Mouse (Mus musculus) ES-E14 (cell line): Measurements from ENCODE around the gene Zfp362. TPM values are rescaled to one million over a fixed set of nuclear protein-coding genes. Genes with fewer than 3 reads are reported as not detected.

Experiments used
- DNase-seq: peaks from one replicate; pipeline ENCODE4 v3.0.0-alpha.2; 2013; ENCODE audit warnings: low read depth, low spot score
- H3K27ac ChIP-seq: 2 replicates; pipeline ENCODE4 v1.5.1; 2012; ENCODE audit warnings: low read depth, mild to moderate bottlenecking, low read length, moderate library complexity, mixed read lengths; ENCODE audit not compliant: poor library complexity, insufficient read depth, severe bottlenecking
- H3K36me3 ChIP-seq: 2 replicates; pipeline ENCODE4 v1.6.1; 2012; ENCODE audit warnings: mild to moderate bottlenecking, low read length, moderate library complexity, mixed read lengths; ENCODE audit not compliant: control insufficient read depth, poor library complexity, insufficient read depth, severe bottlenecking
- H3K4me1 ChIP-seq, 2 experiments: fragments of 150-350 bp in 1 of 2; sonication (generic) in 1 of 2; 2 replicates each; pipeline ENCODE4 v1.6.1; 2012; ENCODE audit warnings: low read length in 2 of 2, mild to moderate bottlenecking in 1 of 2, mixed read lengths in 1 of 2; ENCODE audit not compliant: control insufficient read depth in 2 of 2, insufficient read depth in 2 of 2, poor library complexity in 1 of 2
- H3K4me3 ChIP-seq, 2 experiments: fragments of 150-350 bp in 1 of 2; sonication (generic) in 1 of 2; 2 replicates each; pipeline ENCODE4 v1.5.1; 2012; ENCODE audit warnings: low read length in 2 of 2, low read depth in 1 of 2, mild to moderate bottlenecking in 1 of 2, mixed read lengths in 1 of 2; ENCODE audit not compliant: insufficient read depth in 1 of 2, poor library complexity in 1 of 2, severe bottlenecking in 1 of 2
- H3K9ac ChIP-seq: 2 replicates; pipeline ENCODE4 v1.6.1; 2012; ENCODE audit warnings: low read depth, mild to moderate bottlenecking, low read length, mixed read lengths; ENCODE audit not compliant: poor library complexity, insufficient read depth, severe bottlenecking
- H3K9me3 ChIP-seq: fragments of 150-350 bp; sonication (generic); 2 replicates; pipeline ENCODE4 v1.6.1; 2012; ENCODE audit warnings: low read depth, mild to moderate bottlenecking, low read length; ENCODE audit not compliant: control insufficient read depth, insufficient read depth
- CHD2 ChIP-seq: IDR thresholded peaks from 2 replicates; pipeline ENCODE4 v1.6.1; 2014; ENCODE audit warnings: mild to moderate bottlenecking, low read depth, low read length, inconsistent platforms
- HCFC1 ChIP-seq: IDR thresholded peaks from 2 replicates; pipeline ENCODE4 v1.6.1; 2012; ENCODE audit warnings: low read length, inconsistent platforms, borderline replicate concordance; ENCODE audit not compliant: insufficient read depth
- MAFK ChIP-seq: IDR thresholded peaks from 2 replicates; pipeline ENCODE4 v1.6.1; 2014; ENCODE audit warnings: mild to moderate bottlenecking, low read depth, low read length, inconsistent platforms; ENCODE audit not compliant: insufficient read depth
- ZC3H11A ChIP-seq: IDR thresholded peaks from 2 replicates; pipeline ENCODE4 v1.6.1; 2012; ENCODE audit warnings: low read depth, mild to moderate bottlenecking, inconsistent platforms, low read length, borderline replicate concordance
- ZNF384 ChIP-seq: IDR thresholded peaks from 2 replicates; pipeline ENCODE4 v1.6.1; 2012; ENCODE audit warnings: low read depth, low read length, inconsistent platforms
- in situ Hi-C, 2 experiments: fragments of 600-800 bp; cut with MboI; formaldehyde crosslinking; loops; one replicate each; pipeline ENCODE4 v1.15.1; 2025; ENCODE audit warnings: low sequenced_read_pairs in 2 of 2, inconsistent platforms in 1 of 2; ENCODE audit not compliant: unreplicated experiment in 2 of 2
- total RNA-seq: library from RNA; depleted of rRNA; stranded (reverse); fragments of 300-350 nt; gene quantifications from 2 replicates; pipeline ENCODE4 v1.2.3, GENCODE M21; 2012; rRNA removed

Zfp362 gene
- total RNA-seq: 1.5 and 1.9 TPM in 2 replicates

DNA sequence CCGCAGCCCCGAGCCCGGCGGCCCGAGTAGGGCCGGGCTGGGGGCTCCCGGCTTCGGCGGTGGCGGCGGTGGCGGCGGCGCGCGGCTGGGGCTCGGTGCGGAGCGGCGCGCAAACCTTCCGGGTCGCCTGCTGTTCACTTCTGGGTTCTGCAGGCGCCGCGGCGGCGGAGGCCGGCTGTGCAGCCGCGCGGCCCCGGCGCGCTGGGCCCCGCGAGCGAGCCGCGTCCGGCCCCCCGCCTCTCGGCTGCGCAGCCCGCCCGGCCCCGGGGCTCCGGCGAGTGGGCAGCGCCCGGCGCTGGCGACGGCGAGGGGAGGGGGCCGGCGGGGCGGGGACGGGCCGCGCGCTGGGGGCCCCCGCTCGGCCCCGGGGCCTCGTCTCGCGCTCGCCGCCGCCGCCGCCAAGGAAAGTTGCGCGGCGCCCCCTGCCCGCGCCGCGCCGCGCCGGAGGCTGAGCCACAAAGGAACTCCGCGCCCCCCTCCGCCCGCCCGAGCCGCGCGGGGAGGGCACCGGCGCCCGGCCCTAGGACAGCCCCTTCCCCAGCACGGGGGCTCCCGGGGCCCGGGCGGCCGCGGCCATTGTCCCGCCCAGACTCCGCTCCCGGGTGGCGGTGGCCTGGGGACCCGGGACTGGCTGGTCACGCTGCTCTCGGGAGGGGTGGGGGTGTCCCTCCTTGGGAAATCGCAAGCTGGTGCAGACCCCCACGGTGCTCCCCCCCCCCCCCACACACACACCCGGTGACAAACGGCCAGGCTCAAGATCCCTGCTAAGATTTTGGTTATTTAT lies at the start of gene Zfp362:
TSS of gene Zfp362 (minus strand) at position 3 of the 784 bp plus-strand sequence.
- Histone ChIP-seq H3K27ac (no peak within 1 kb of the TSS), H3K36me3 (no peaks in the 10 kb centered on the region), H3K4me1 (peaks cover 0 to 2% of the 10 kb centered on the region in 2 experiments; a peak in 1 of 4 replicates), H3K9me3 (no peaks in the 10 kb centered on the region), H3K9ac (peak within 1 kb of the TSS; percentile 79), H3K4me3 (peak within 1 kb of the TSS; percentile 73 to 87)
- no peak for TF ChIP-seq ZC3H11A
- no peak for TF ChIP-seq ZNF384
- no peak for TF ChIP-seq HCFC1
- TF ChIP-seq MAFK: no peak
- no peak for TF ChIP-seq CHD2
- in situ Hi-C loops: no loop called here
- DNase-seq: no peak

DNA sequence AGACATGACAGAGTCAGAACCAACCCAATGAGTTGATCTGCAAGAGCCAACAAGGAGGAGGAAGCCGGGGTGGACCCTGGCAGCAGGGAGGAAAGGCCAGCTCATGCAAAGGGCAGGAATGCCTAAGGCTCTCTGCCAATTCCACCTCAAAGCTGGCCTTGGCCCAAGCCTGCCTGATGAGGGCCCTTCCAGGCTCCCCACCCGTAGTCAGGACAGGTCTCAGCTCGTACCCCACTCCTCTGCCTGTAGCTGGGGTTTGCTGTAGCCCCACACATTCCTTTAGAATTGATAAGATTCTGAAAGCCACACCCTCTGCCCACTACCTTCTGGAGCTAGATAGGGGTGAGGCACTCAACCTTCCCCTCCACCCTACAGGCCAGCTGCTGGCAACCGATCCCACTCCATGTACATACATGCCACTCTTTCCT lies 49.8 kb upstream of the Zfp362 start:
- no peak overlapping the region; the same call in 1 of the 2 replicates for H3K27ac ChIP-seq
- in situ Hi-C loops: no loop called here
- H3K4me3 ChIP-seq: no peak overlapping the region
- DNase-seq: no peak
- H3K36me3 ChIP-seq: no peaks in the 10 kb centered on the region
- peaks cover 0 to 5% of the 10 kb centered on the region in 2 experiments; a peak in 1 of 4 replicates for H3K4me1 ChIP-seq
- H3K9me3 ChIP-seq: no peaks in the 10 kb centered on the region
- no peak for TF ChIP-seq ZC3H11A
- no peak for TF ChIP-seq CHD2
- no peak for TF ChIP-seq HCFC1
- no peak for TF ChIP-seq MAFK
- TF ChIP-seq ZNF384: no peak
- H3K9ac ChIP-seq: no peak overlapping the region

DNA sequence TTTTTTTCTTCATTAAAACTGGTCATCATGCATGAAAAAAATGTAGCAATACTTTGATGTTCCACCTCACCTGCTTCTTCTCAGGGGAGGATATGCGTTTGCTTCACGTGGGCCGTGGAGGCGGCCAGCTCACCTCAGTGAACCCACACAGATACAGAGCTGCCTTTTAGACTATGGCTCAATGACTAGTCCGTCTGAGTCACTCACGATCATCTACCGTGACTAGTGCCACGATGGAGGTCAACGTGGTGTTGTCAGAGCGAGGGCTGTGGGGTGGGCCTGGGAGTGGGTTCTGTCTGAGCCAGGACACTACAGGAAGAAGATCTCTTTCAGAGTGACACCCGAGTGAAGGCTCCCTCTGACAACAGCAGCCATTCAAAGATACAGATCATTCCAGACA lies 47.3 kb upstream of the Zfp362 start:
- in situ Hi-C loops: no loop called here
- H3K9ac ChIP-seq: no peak overlapping the region
- no peak overlapping the region for H3K27ac ChIP-seq
- no peaks in the 10 kb centered on the region for H3K9me3 ChIP-seq
- no peak overlapping the region for H3K4me3 ChIP-seq
- no peaks in the 10 kb centered on the region for H3K36me3 ChIP-seq
- TF ChIP-seq MAFK (no peak), CHD2 (no peak), ZC3H11A (no peak), ZNF384 (no peak), HCFC1 (no peak)
- no peak for DNase-seq
- peaks cover 0 to 5% of the 10 kb centered on the region in 2 experiments; a peak in 1 of 4 replicates for H3K4me1 ChIP-seq

DNA sequence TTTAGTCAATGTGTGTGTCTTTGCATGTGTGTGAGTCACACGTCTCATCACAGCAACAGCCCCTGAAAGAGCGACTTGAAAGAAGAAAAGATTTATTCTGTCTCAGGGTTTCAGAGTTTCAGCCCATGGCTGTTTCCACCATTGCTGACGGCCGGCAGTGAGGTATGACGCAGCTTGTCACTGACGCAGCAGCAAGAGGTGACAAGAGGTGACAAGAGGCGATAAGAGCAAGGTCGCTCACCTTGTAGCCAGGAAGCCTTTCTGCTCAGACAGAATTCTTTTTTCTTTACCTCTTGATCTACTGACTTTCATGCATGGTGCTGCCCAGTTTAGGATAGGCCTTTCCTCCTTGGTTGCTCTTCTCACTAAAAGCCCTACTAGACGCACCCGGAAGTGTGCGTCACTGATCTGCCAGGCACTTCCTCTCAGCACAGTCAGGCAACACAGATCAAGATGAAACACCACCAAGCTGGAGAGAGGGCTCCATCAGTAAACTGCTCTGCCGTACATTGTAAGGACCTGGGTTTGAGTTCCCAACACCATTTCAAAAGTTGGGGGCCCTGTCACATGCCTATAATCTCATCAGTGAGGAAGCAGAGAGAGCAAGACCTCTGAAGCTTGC lies 46.5 kb upstream of the Zfp362 start:
- DNase-seq: no peak
- TF ChIP-seq HCFC1 (no peak), ZC3H11A (no peak), ZNF384 (no peak)
- H3K36me3 ChIP-seq: no peaks in the 10 kb centered on the region
- H3K27ac ChIP-seq: no peak overlapping the region
- in situ Hi-C loops: no loop called here
- H3K4me3 ChIP-seq: no peak overlapping the region
- no peak overlapping the region for H3K9ac ChIP-seq
- H3K9me3 ChIP-seq: no peaks in the 10 kb centered on the region
- H3K4me1 ChIP-seq: peaks cover 0 to 5% of the 10 kb centered on the region in 2 experiments; a peak in 1 of 4 replicates
